Mouse (Mus musculus) embryonic facial prominence, embryonic 11.5 days (tissue): ENCODE results near the gene Slc30a1. TPM values are rescaled to one million over a fixed set of nuclear protein-coding genes. Genes with fewer than 3 reads are reported as not detected.

ENCODE experiments used
- ATAC-seq: fragments of 200-750 bp; cut with Nextera tagmentation; replicated peaks from 2 replicates; pipeline ENCODE4 v1.8.0; 2017; ENCODE audit warnings: low read depth; ENCODE audit not compliant: insufficient number of reproducible peaks, low FRiP score, low TSS enrichment
- DNase-seq: peaks from one replicate; pipeline ENCODE4 v3.0.0-alpha.2; 2015; ENCODE audit warnings: low spot score
- H3K27ac ChIP-seq: fragments of 300-500 bp; sonication (generic); replicated peaks from 2 replicates; pipeline ENCODE4 v1.5.1; 2014; ENCODE audit warnings: mild to moderate bottlenecking, low read depth, low read length, control low read depth
- H3K27me3 ChIP-seq: fragments of 300-500 bp; sonication (generic); 2 replicates; pipeline ENCODE4 v1.6.1; 2014; ENCODE audit warnings: mild to moderate bottlenecking, low read length, moderate library complexity, mixed read lengths; ENCODE audit not compliant: control insufficient read depth, insufficient read depth
- H3K36me3 ChIP-seq: fragments of 300-500 bp; sonication (generic); replicated peaks from 2 replicates; pipeline ENCODE4 v1.6.1; 2014; ENCODE audit warnings: low read depth, mild to moderate bottlenecking, low read length, moderate library complexity, mixed read lengths; ENCODE audit not compliant: control insufficient read depth, insufficient read depth
- H3K4me1 ChIP-seq: fragments of 300-500 bp; sonication (generic); 2 replicates; pipeline ENCODE4 v1.6.1; 2014; ENCODE audit warnings: low read length, mixed read lengths; ENCODE audit not compliant: control insufficient read depth, insufficient read depth
- H3K4me2 ChIP-seq: fragments of 300-500 bp; sonication (generic); 2 replicates; pipeline ENCODE4 v1.6.1; 2014; ENCODE audit warnings: low read depth, mild to moderate bottlenecking, control low read depth, low read length, moderate library complexity
- H3K4me3 ChIP-seq: fragments of 300-500 bp; sonication (generic); 2 replicates; pipeline ENCODE4 v1.5.1; 2014; ENCODE audit warnings: low read depth, low read length, control low read depth
- H3K9ac ChIP-seq: fragments of 300-500 bp; sonication (generic); replicated peaks from 2 replicates; pipeline ENCODE4 v1.6.1; 2014; ENCODE audit warnings: mild to moderate bottlenecking, control low read depth, low read length
- H3K9me3 ChIP-seq: fragments of 300-500 bp; sonication (generic); replicated peaks from 2 replicates; pipeline ENCODE4 v1.6.1; 2016; ENCODE audit warnings: mild to moderate bottlenecking, low read length, inconsistent platforms, mixed read lengths; ENCODE audit not compliant: control insufficient read depth
- WGBS: fragments of 180-500 bp; shearing (Covaris S2); extraction: QIAGEN DNeasy Blood & Tissue Kit; methylation state at CpG from one replicate; pipeline ENCODE4 v1.1.7; 2014; 5-methylcytosine and 5-hydroxymethylcytosine counted together
- polyA plus RNA-seq: library from polyadenylated mRNA; unstranded; fragments of >200 nt; fragmentation: Nextera tagmentation; extraction: Ambion mirVana; gene quantifications from 2 replicates; pipeline ENCODE4 v1.2.1, GENCODE M21; 2014

Gene Slc30a1
- polyA plus RNA-seq, 1 experiment from 2014 or later: 2.2 TPM

- no peaks in the 10 kb centered on the region for H3K4me1 ChIP-seq
- DNase-seq (no peak), ATAC-seq (no peak)
- no peaks in the 10 kb centered on the region for H3K36me3 ChIP-seq
- H3K9me3 ChIP-seq: no peaks in the 10 kb centered on the region
- no peak overlapping the region for H3K9ac ChIP-seq
- H3K4me2 ChIP-seq: no peak overlapping the region
- 65% methylated on average over 8 of the region's 8 CpGs for WGBS
- no peak overlapping the region for H3K27ac ChIP-seq
- H3K27me3 ChIP-seq: no peaks in the 10 kb centered on the region
- H3K4me3 ChIP-seq: no peak overlapping the region
These were observed 25.9 kb downstream of the Slc30a1 start for GRCm38 (mm10) chr1:191932286-191932985.

GRCm38 (mm10) chr1:191932986-191933632 is 26.5 kb downstream of the Slc30a1 start:
- Histone ChIP-seq H3K4me3 (no peak overlapping the region), H3K4me2 (no peak overlapping the region), H3K27ac (no peak overlapping the region), H3K9ac (no peak overlapping the region), H3K9me3 (no peaks in the 10 kb centered on the region), H3K36me3 (no peaks in the 10 kb centered on the region), H3K4me1 (no peaks in the 10 kb centered on the region), H3K27me3 (no peaks in the 10 kb centered on the region)
- ATAC-seq (no peak), DNase-seq (no peak)
- WGBS: 84% methylated on average over 4 of the region's 4 CpGs

- Histone ChIP-seq H3K27ac (no peak overlapping the region), H3K4me2 (no peak overlapping the region), H3K9ac (no peak overlapping the region), H3K4me1 (no peaks in the 10 kb centered on the region), H3K9me3 (no peaks in the 10 kb centered on the region), H3K4me3 (no peak overlapping the region), H3K36me3 (no peaks in the 10 kb centered on the region), H3K27me3 (no peaks in the 10 kb centered on the region)
- WGBS: 81% methylated on average over 6 of the region's 6 CpGs
- ATAC-seq: no peak
- DNase-seq: no peak
These were observed 37.1 kb downstream of the Slc30a1 start for GRCm38 (mm10) chr1:191943638-191944037.

DNA sequence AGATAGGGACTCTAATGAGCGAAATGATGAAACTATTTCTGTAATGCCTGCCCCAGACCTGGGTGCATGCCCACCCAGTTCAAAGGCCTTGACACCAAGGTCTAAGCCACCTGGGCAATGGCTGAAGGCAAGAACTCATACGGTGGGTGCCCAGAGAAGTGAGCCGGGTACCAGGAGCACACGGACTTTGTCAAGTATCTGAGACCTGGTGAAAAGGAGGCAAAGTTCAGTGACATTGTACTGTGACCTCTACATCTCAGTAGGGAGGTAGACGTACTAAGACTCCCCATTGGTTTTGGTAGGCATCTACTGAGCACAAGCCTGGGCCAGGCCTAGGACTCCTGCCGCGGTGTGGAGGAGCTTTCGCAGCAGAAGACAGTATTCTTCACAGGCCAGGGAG is 38.8 kb downstream of the Slc30a1 start:
- Histone ChIP-seq H3K4me2 (no peak overlapping the region), H3K4me3 (no peak overlapping the region), H3K9me3 (no peaks in the 10 kb centered on the region), H3K4me1 (no peaks in the 10 kb centered on the region), H3K36me3 (no peaks in the 10 kb centered on the region), H3K9ac (no peak overlapping the region), H3K27me3 (no peaks in the 10 kb centered on the region), H3K27ac (no peak overlapping the region)
- DNase-seq (no peak), ATAC-seq (no peak)
- 92% methylated on average over 8 of the region's 8 CpGs for WGBS

DNA sequence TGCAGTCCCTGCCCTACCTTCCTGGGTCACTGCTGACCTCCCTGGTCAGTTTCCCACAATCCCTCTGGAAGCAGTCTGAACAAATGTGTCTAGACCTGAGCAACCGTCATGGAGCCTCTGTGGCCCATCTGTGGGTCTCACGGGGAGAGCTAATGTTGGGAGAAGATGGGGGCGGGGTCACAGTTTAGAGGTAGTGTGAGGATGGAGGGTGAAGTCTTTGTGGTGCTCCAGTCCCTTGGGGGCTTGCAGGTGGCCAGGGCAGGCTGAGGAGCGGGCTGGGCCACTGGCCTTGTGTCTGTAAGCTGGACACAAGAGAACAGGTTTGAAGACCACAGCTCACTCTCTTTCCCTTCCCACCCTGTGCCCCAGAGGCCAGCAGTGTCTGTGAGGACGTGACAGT is 39.2 kb downstream of the Slc30a1 start:
- 77% methylated on average over 5 of the region's 5 CpGs for WGBS
- no peaks in the 10 kb centered on the region for H3K4me1 ChIP-seq
- DNase-seq (no peak), ATAC-seq (no peak)
- no peaks in the 10 kb centered on the region for H3K36me3 ChIP-seq
- no peak overlapping the region for H3K4me3 ChIP-seq
- no peak overlapping the region for H3K27ac ChIP-seq
- H3K4me2 ChIP-seq: no peak overlapping the region
- no peaks in the 10 kb centered on the region for H3K27me3 ChIP-seq
- no peaks in the 10 kb centered on the region for H3K9me3 ChIP-seq
- H3K9ac ChIP-seq: no peak overlapping the region

- ATAC-seq (no peak), DNase-seq (no peak)
- Histone ChIP-seq H3K27ac (no peak overlapping the region), H3K9me3 (no peaks in the 10 kb centered on the region), H3K27me3 (no peaks in the 10 kb centered on the region), H3K4me1 (no peaks in the 10 kb centered on the region), H3K4me3 (no peak overlapping the region), H3K9ac (no peak overlapping the region), H3K36me3 (no peaks in the 10 kb centered on the region), H3K4me2 (no peak overlapping the region)
- WGBS: 59% methylated on average over 7 of the region's 7 CpGs
These were observed 39.7 kb downstream of the Slc30a1 start for GRCm38 (mm10) chr1:191946261-191946660.

DNA sequence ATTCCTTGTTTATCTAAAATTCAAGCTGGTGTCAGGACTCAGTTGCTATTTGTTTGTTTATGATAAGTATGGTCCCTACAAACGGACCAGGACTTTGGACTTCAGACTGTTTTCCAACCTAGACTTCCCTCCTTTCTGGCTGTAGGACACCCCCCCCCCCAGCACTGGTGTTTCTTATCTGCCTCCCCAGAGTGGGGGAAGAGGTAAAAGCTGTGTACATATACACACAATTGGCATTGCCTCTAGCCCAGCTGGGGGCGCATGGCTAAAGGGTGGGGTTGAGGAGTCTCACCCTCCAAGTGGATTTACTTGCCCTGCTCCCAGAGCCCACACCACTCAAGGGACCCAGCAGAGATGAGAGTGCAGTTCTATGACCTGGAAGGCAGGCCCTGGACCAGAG is 40.3 kb downstream of the Slc30a1 start:
- 81% methylated on average over 2 of the region's 2 CpGs for WGBS
- H3K4me3 ChIP-seq: no peak overlapping the region
- H3K9me3 ChIP-seq: no peaks in the 10 kb centered on the region
- no peak overlapping the region for H3K27ac ChIP-seq
- H3K36me3 ChIP-seq: no peaks in the 10 kb centered on the region
- H3K9ac ChIP-seq: no peak overlapping the region
- no peaks in the 10 kb centered on the region for H3K27me3 ChIP-seq
- ATAC-seq (no peak), DNase-seq (no peak)
- H3K4me1 ChIP-seq: no peaks in the 10 kb centered on the region
- H3K4me2 ChIP-seq: no peak overlapping the region

DNA sequence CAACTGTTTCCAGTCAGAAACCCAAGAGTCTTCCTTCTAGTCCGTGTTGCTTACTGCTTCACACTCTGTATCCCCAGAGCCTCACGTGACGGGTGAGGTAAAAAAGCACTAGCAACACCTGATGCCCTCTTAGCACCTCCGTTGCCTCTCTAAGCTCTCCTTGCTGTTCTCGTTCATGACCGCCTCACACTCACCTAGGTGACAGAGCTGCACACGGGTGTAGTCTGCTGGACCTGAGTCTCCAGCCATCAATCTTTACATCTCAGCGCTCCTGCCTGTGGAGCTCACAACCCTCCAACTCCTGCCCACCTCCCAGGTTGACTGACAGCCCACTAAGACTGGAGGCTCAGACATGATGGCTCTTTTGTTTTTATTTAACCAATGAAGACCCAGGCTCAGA is 41.2 kb downstream of the Slc30a1 start:
- Histone ChIP-seq H3K27ac (no peak overlapping the region), H3K4me2 (no peak overlapping the region), H3K27me3 (no peaks in the 10 kb centered on the region), H3K4me3 (no peak overlapping the region), H3K9me3 (no peaks in the 10 kb centered on the region), H3K36me3 (no peaks in the 10 kb centered on the region), H3K9ac (no peak overlapping the region), H3K4me1 (no peaks in the 10 kb centered on the region)
- DNase-seq (no peak), ATAC-seq (no peak)
- 81% methylated on average over 8 of the region's 8 CpGs for WGBS
